Mouse (Mus musculus) bone marrow macrophage, adult 2 months (primary cell): Measurements from ENCODE around the gene Acvr1b.

Experiments used
- CTCF ChIP-seq: IDR thresholded peaks from 2 replicates; pipeline ENCODE4 v1.5.1; 2012; ENCODE audit warnings: low read depth, mild to moderate bottlenecking, low read length, moderate library complexity
- POLR2A ChIP-seq: IDR thresholded peaks from 2 replicates; pipeline ENCODE4 v1.6.1; 2012; ENCODE audit warnings: mild to moderate bottlenecking, low read depth, low read length, borderline replicate concordance

DNA sequence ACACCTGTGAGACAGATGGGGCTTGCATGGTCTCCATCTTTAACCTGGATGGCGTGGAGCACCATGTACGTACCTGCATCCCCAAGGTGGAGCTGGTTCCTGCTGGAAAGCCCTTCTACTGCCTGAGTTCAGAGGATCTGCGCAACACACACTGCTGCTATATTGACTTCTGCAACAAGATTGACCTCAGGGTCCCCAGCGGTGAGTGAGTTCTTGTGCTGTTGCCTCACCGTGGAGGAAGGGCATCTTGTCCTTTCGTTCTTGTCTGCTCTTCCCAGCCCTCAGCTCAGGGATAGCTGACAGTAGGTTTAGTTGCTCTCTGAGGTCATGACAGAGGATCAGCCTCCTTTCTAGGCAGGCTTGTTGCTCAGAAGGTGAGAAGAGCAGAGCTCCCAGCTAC, 20.1 kb downstream of the Acvr1b start:
- TF ChIP-seq POLR2A (no peak), CTCF (no peak)
